Mouse (Mus musculus) erythroblast, embryonic 14.5 days (primary cell): ENCODE measurements around the gene Cbx7. TPM values are rescaled to one million over a fixed set of nuclear protein-coding genes. Genes with fewer than 3 reads are reported as not detected.
"Not testable (repeated sequence)": the region's sequence is repeated elsewhere in the genome, so short reads cannot be mapped to it uniquely, and the experiment has no call there.

Experiments
- H3K27me3 ChIP-seq: 2 replicates; pipeline ENCODE4 v1.6.1; 2012; ENCODE audit warnings: inconsistent platforms; ENCODE audit not compliant: control insufficient read depth
- H3K36me3 ChIP-seq: 2 replicates; pipeline ENCODE4 v1.6.1; 2012; ENCODE audit warnings: mild to moderate bottlenecking, inconsistent platforms; ENCODE audit not compliant: control insufficient read depth
- H3K4me1 ChIP-seq: 2 replicates; pipeline ENCODE4 v1.6.1; 2012; ENCODE audit warnings: inconsistent platforms; ENCODE audit not compliant: control insufficient read depth
- H3K4me3 ChIP-seq: replicated peaks from 2 replicates; pipeline ENCODE3; 2012; ENCODE audit warnings: moderate library complexity, mild to moderate bottlenecking, inconsistent platforms
- H3K9me3 ChIP-seq: 2 replicates; pipeline ENCODE4 v1.6.1; 2012; ENCODE audit warnings: low read length, inconsistent platforms, mixed read lengths; ENCODE audit not compliant: control insufficient read depth
- GATA1 ChIP-seq: IDR thresholded peaks from 2 replicates; pipeline ENCODE4 v1.6.1; 2012; ENCODE audit warnings: low read length, inconsistent platforms, mixed read lengths
- TAL1 ChIP-seq: IDR thresholded peaks from 3 replicates; pipeline ENCODE4 v1.6.1; 2012; ENCODE audit warnings: low read length, inconsistent platforms, mixed read lengths
- polyA plus RNA-seq: library from polyadenylated mRNA; stranded (reverse); fragments of >175 nt; gene quantifications from 2 replicates; pipeline ENCODE4 v1.2.3, GENCODE M21; 2012

Gene Cbx7
- polyA plus RNA-seq, 1 experiment = 0.50 TPM

GRCm38 (mm10) chr15:79943584-79943983, 27.3 kb downstream of the Cbx7 start:
- Histone ChIP-seq H3K27me3 (peaks cover 6% of the 10 kb centered on the region), H3K9me3 (no peaks in the 10 kb centered on the region; the same call in 1 of the 2 replicates), H3K4me1 (no peaks in the 10 kb centered on the region), H3K4me3 (no peak overlapping the region), H3K36me3 (no peaks in the 10 kb centered on the region)
- TF ChIP-seq GATA1 (no peak), TAL1 (no peak)

GRCm38 (mm10) chr15:79942541-79942940, 28.4 kb downstream of the Cbx7 start:
- TF ChIP-seq GATA1 = no peak
- TF ChIP-seq TAL1 = no peak
- Histone ChIP-seq H3K36me3 (no peaks in the 10 kb centered on the region), H3K4me3 (no peak overlapping the region), H3K27me3 (peaks cover 13% of the 10 kb centered on the region), H3K4me1 (no peaks in the 10 kb centered on the region), H3K9me3 (no peaks in the 10 kb centered on the region; the same call in 1 of the 2 replicates)

GRCm38 (mm10) chr15:79940932-79941331, 30.0 kb downstream of the Cbx7 start:
- no peak overlapping the region for H3K4me3 ChIP-seq

GRCm38 (mm10) chr15:79939913-79940312, 31.0 kb downstream of the Cbx7 start:
- no peaks in the 10 kb centered on the region for H3K4me1 ChIP-seq
- H3K4me3 ChIP-seq = no peak overlapping the region
- peaks cover 37% of the 10 kb centered on the region for H3K27me3 ChIP-seq
- no peaks in the 10 kb centered on the region for H3K36me3 ChIP-seq
- no peaks in the 10 kb centered on the region; the same call in 1 of the 2 replicates for H3K9me3 ChIP-seq
- TF ChIP-seq GATA1 (no peak), TAL1 (no peak)

More at GRCm38 (mm10) chr15:79940932-79941331, 30.0 kb downstream of the Cbx7 start:
- no peak for TF ChIP-seq TAL1
- no peaks in the 10 kb centered on the region for H3K4me1 ChIP-seq
- peaks cover 27% of the 10 kb centered on the region for H3K27me3 ChIP-seq
- H3K9me3 ChIP-seq = no peaks in the 10 kb centered on the region; the same call in 1 of the 2 replicates
- H3K36me3 ChIP-seq = no peaks in the 10 kb centered on the region

- not testable (repeated sequence) for H3K9me3 ChIP-seq, H3K4me3 ChIP-seq, H3K4me1 ChIP-seq, H3K36me3 ChIP-seq
- peaks cover 41% of the 10 kb centered on the region for H3K27me3 ChIP-seq
Observed at GRCm38 (mm10) chr15:79939501-79939900, 31.4 kb downstream of the Cbx7 start.

- TF ChIP-seq TAL1 (no peak), GATA1 (no peak)
- no peaks in the 10 kb centered on the region for H3K36me3 ChIP-seq
- peaks cover 46% of the 10 kb centered on the region for H3K27me3 ChIP-seq
- H3K9me3 ChIP-seq = no peaks in the 10 kb centered on the region; the same call in 1 of the 2 replicates
- no peak overlapping the region for H3K4me3 ChIP-seq
- H3K4me1 ChIP-seq = no peaks in the 10 kb centered on the region
Observed at GRCm38 (mm10) chr15:79939020-79939419, 31.9 kb downstream of the Cbx7 start.

- Histone ChIP-seq H3K36me3 (no peaks in the 10 kb centered on the region), H3K9me3 (no peaks in the 10 kb centered on the region; the same call in 1 of the 2 replicates), H3K27me3 (peaks cover 70% of the 10 kb centered on the region), H3K4me1 (peaks cover 19% of the 10 kb centered on the region), H3K4me3 (no peak overlapping the region)
- TF ChIP-seq TAL1 (no peak), GATA1 (no peak)
Observed at GRCm38 (mm10) chr15:79936374-79936751, 34.6 kb downstream of the Cbx7 start.

- Histone ChIP-seq H3K4me1 (peaks cover 20% of the 10 kb centered on the region), H3K9me3 (no peaks in the 10 kb centered on the region; the same call in 1 of the 2 replicates), H3K27me3 (peaks cover 75% of the 10 kb centered on the region), H3K4me3 (no peak overlapping the region), H3K36me3 (no peaks in the 10 kb centered on the region)
- TF ChIP-seq GATA1 = no peak
- no peak for TF ChIP-seq TAL1
Observed at GRCm38 (mm10) chr15:79935654-79936373, 35.1 kb downstream of the Cbx7 start.

- no peaks in the 10 kb centered on the region; the same call in 1 of the 2 replicates for H3K9me3 ChIP-seq
- H3K36me3 ChIP-seq = no peaks in the 10 kb centered on the region
- TF ChIP-seq GATA1 = no peak
- no peak for TF ChIP-seq TAL1
- H3K4me1 ChIP-seq = peaks cover 23% of the 10 kb centered on the region
- H3K27me3 ChIP-seq = peaks cover 83% of the 10 kb centered on the region
- H3K4me3 ChIP-seq = no peak overlapping the region
Observed at GRCm38 (mm10) chr15:79934776-79935175, 36.1 kb downstream of the Cbx7 start.
